Mouse (Mus musculus): ENCODE results near the gene Vsx1. TPM values are rescaled to one million over a fixed set of nuclear protein-coding genes. Genes with fewer than 3 reads are reported as not detected.
A peak's percentile ranks its signal among the peaks of the same experiment; 100 is the strongest.

Vsx1 gene
- polyA plus RNA-seq, 2 experiments from 2014 or later, result not detected

- ATAC-seq, result peak; percentile 91
Measured at GRCm38 (mm10) chr2:150667065-150667819, 21.9 kb downstream of the Vsx1 start.

GRCm38 (mm10) chr2:150666723-150667064 is 22.5 kb downstream of the Vsx1 start:
- ATAC-seq, result no peak

GRCm38 (mm10) chr2:150665534-150666451 is 23.4 kb downstream of the Vsx1 start:
- no peak for ATAC-seq

- no peak for ATAC-seq
Measured at GRCm38 (mm10) chr2:150665006-150665405, 24.2 kb downstream of the Vsx1 start.

- no peak for ATAC-seq
Measured at GRCm38 (mm10) chr2:150664152-150664920, 24.8 kb downstream of the Vsx1 start.

- ATAC-seq, result no peak
Measured at GRCm38 (mm10) chr2:150663255-150663654, 25.9 kb downstream of the Vsx1 start.

- ATAC-seq, result no peak
Measured at GRCm38 (mm10) chr2:150662007-150662406, 27.2 kb downstream of the Vsx1 start.

GRCm38 (mm10) chr2:150660668-150661451 is 28.3 kb downstream of the Vsx1 start:
- no peak for ATAC-seq

GRCm38 (mm10) chr2:150660049-150660448 is 29.1 kb downstream of the Vsx1 start:
- no peak for ATAC-seq

- no peak for ATAC-seq
Measured at GRCm38 (mm10) chr2:150656975-150657768, 32.0 kb downstream of the Vsx1 start.

GRCm38 (mm10) chr2:150656112-150656511 is 33.0 kb downstream of the Vsx1 start:
- ATAC-seq, result no peak

GRCm38 (mm10) chr2:150655290-150655689 is 33.9 kb downstream of the Vsx1 start:
- no peak for ATAC-seq

- no peak for ATAC-seq
Measured at GRCm38 (mm10) chr2:150654814-150655213, 34.3 kb downstream of the Vsx1 start.

GRCm38 (mm10) chr2:150651366-150651765 is 37.8 kb downstream of the Vsx1 start:
- ATAC-seq, result no peak

GRCm38 (mm10) chr2:150650511-150651074 is 38.6 kb downstream of the Vsx1 start:
- no peak for ATAC-seq

GRCm38 (mm10) chr2:150648300-150648895 is 40.8 kb downstream of the Vsx1 start:
- no peak for ATAC-seq

- ATAC-seq, result no peak
Measured at GRCm38 (mm10) chr2:150647681-150648299, 41.4 kb downstream of the Vsx1 start.

GRCm38 (mm10) chr2:150646411-150647121 is 42.6 kb downstream of the Vsx1 start:
- no peak for ATAC-seq

GRCm38 (mm10) chr2:150645225-150645624 is 43.9 kb downstream of the Vsx1 start:
- no peak for ATAC-seq
